In genomic region chr4:119536615-119537014, GRCm38 (mm10) we compare ENCODE assay signal across 7 mouse cellular contexts. TPM values are rescaled to one million over a fixed set of nuclear protein-coding genes. Genes with fewer than 3 reads are reported as not detected.
DNase-seq lines count a peak whose midpoint lies in the region; ATAC-seq and TF ChIP-seq lines count a peak whose summit lies in the region.
"Not testable (repeated sequence)": the region's sequence is repeated elsewhere in the genome, so short reads cannot be mapped to it uniquely, and the experiment has no call there.

TSS of gene Foxj3 (plus strand) at chr4:119537004.

- H3K4me1 ChIP-seq in bone marrow macrophage, adult 2 months (ENCODE audit: control insufficient read depth, insufficient read depth, low read length), result peaks cover 16% of the 10 kb centered on the region
- H3K4me1 ChIP-seq in forebrain, embryonic 13.5 days, result peaks cover 18% of the 10 kb centered on the region
- H3K4me1 ChIP-seq in hindbrain, embryonic 13.5 days (replicated peaks), result peaks cover 26% of the 10 kb centered on the region
- H3K4me1 ChIP-seq in liver, embryonic 11.5 days (replicated peaks; ENCODE audit: control insufficient read depth, insufficient read depth, low read length), result peaks cover 14% of the 10 kb centered on the region
- H3K4me1 ChIP-seq in midbrain, postnatal 0 days (ENCODE audit: insufficient read depth, low read length), result not testable (repeated sequence)

- not testable (repeated sequence) for H3K4me3 ChIP-seq in bone marrow macrophage, adult 2 months (ENCODE audit: insufficient read depth, low read length); forebrain, embryonic 13.5 days; hindbrain, embryonic 13.5 days; liver, embryonic 11.5 days (ENCODE audit: low read depth, low read length); midbrain, postnatal 0 days (ENCODE audit: low read depth, low read length)

- TF ChIP-seq POLR2A in bone marrow macrophage, adult 2 months (IDR thresholded peaks at IDR 0.05; ENCODE audit: borderline replicate concordance, low read depth, low read length), result not testable (repeated sequence)

- 93% methylated on average over 4 of the region's 4 CpGs for WGBS in forebrain, embryonic 13.5 days
- 94% methylated on average over 4 of the region's 4 CpGs for WGBS in hindbrain, embryonic 13.5 days
- WGBS in liver, embryonic 11.5 days, result 61% methylated on average over 4 of the region's 4 CpGs
- WGBS in midbrain, postnatal 0 days, result 93% methylated on average over 4 of the region's 4 CpGs

- H3K4me2 ChIP-seq in forebrain, embryonic 13.5 days; hindbrain, embryonic 13.5 days; liver, embryonic 11.5 days; midbrain, postnatal 0 days (ENCODE audit: low read depth, low read length, poor library complexity, severe bottlenecking): not testable (repeated sequence)

- not testable (repeated sequence) for H3K36me3 ChIP-seq in forebrain, embryonic 13.5 days (ENCODE audit: poor library complexity, severe bottlenecking); hindbrain, embryonic 13.5 days; liver, embryonic 11.5 days (ENCODE audit: control insufficient read depth, insufficient read depth, low read length); midbrain, postnatal 0 days (ENCODE audit: insufficient read depth, low read length)

- DNase-seq in heart, adult 8-10 months (ENCODE audit: low spot score); layer of hippocampus, postnatal 10 days (ENCODE audit: low spot score in 2 of 2); liver, embryonic 11.5 days (ENCODE audit: low spot score); midbrain, postnatal 0 days (ENCODE audit: low spot score): not testable (repeated sequence)

- H3K9me3 ChIP-seq in forebrain, embryonic 13.5 days (replicated peaks); hindbrain, embryonic 13.5 days; liver, embryonic 11.5 days (ENCODE audit: control insufficient read depth, low read length); midbrain, postnatal 0 days (ENCODE audit: low read length): not testable (repeated sequence)

- H3K9ac ChIP-seq in forebrain, embryonic 13.5 days; hindbrain, embryonic 13.5 days; liver, embryonic 11.5 days (ENCODE audit: low read depth, low read length); midbrain, postnatal 0 days (replicated peaks; ENCODE audit: low read length, poor library complexity, severe bottlenecking): not testable (repeated sequence)

- ATAC-seq in forebrain, embryonic 13.5 days; hindbrain, embryonic 13.5 days (ENCODE audit: low FRiP score); liver, embryonic 11.5 days (replicated peaks; ENCODE audit: low FRiP score); midbrain, postnatal 0 days (ENCODE audit: low FRiP score): not testable (repeated sequence)

- TF ChIP-seq CTCF in bone marrow macrophage, adult 2 months (IDR thresholded peaks at IDR 0.05; ENCODE audit: low read depth, low read length); midbrain, postnatal 0 days (IDR thresholded peaks at IDR 0.05): not testable (repeated sequence)

- not testable (repeated sequence) for H3K27me3 ChIP-seq in forebrain, embryonic 13.5 days; hindbrain, embryonic 13.5 days; liver, embryonic 11.5 days (replicated peaks; ENCODE audit: control insufficient read depth, insufficient read depth, low read length); midbrain, postnatal 0 days (ENCODE audit: insufficient read depth, low read length)

- H3K27ac ChIP-seq in bone marrow macrophage, adult 2 months (ENCODE audit: insufficient read depth, low read depth, low read length); forebrain, embryonic 13.5 days; hindbrain, embryonic 13.5 days; liver, embryonic 11.5 days (ENCODE audit: low read depth, low read length); midbrain, postnatal 0 days (ENCODE audit: low read depth, low read length): not testable (repeated sequence)

RNA-seq across cellular contexts. Expression of gene Foxj3, which starts in this region (rescaled TPM):
- 24.0 and 26.6 TPM in 2 replicates for polyA plus RNA-seq in bone marrow macrophage, adult 2 months (2012; ENCODE audit: insufficient read depth, insufficient read length, missing spikeins)
- polyA plus RNA-seq in forebrain, embryonic 13.5 days (2015; fragmentation: Nextera tagmentation; extraction: Ambion mirVana), result 23.8 and 25.4 TPM in 2 replicates
- total RNA-seq in heart, adult 8-10 months (2022), result 10 to 100 TPM; 29.3 to 31.3 (median 29.7) TPM
- polyA plus RNA-seq in hindbrain, embryonic 13.5 days (2015; fragmentation: Nextera tagmentation; extraction: Ambion mirVana), result 25.4 and 26.7 TPM in 2 replicates
- total RNA-seq in layer of hippocampus, postnatal 10 days (2021), result 10 to 100 TPM; 62.6 to 63.9 TPM
- polyA plus RNA-seq in liver, embryonic 11.5 days (2014; fragmentation: Nextera tagmentation; extraction: Ambion mirVana), result 16.5 and 19.1 TPM in 2 replicates
- total RNA-seq in midbrain, postnatal 0 days (2014; rRNA removed), result 39.1 and 46.0 TPM in 2 replicates
- 21.3 and 26.4 TPM in 2 replicates for polyA plus RNA-seq in midbrain, postnatal 0 days (2015; fragmentation: Nextera tagmentation; extraction: Ambion mirVana)
